Mouse (Mus musculus) left cerebral cortex, postnatal 10 days (tissue): ENCODE data around the gene Spock2. TPM values are rescaled to one million over a fixed set of nuclear protein-coding genes. Genes with fewer than 3 reads are reported as not detected.
A peak's percentile ranks its signal among the peaks of the same experiment; 100 is the strongest.

Source experiments
- DNase-seq, 2 experiments: peaks; one replicate each; pipeline ENCODE4 v3.0.0; 2021 to 2022; ENCODE audit warnings: low spot score in 2 of 2, mixed read lengths in 1 of 2; ENCODE audit errors: extremely low spot score in 1 of 2
- intact Hi-C: fragments of 180-260 bp; cut with DNase I; formaldehyde crosslinking; loops from one replicate; pipeline ENCODE4 v1.15.1; 2025
- total RNA-seq, 2 experiments: library from RNA; stranded (reverse); gene quantifications; 2 replicates each; pipeline ENCODE4 v1.2.3; 2021

Gene Spock2
- total RNA-seq, 2 experiments from 2014 or later = 484 to 496 TPM

- DNase-seq = no peak
- intact Hi-C loops = loop anchor here (5.0 kb wide), 1 partner anchor 103 kb away; the partner anchor contains the start of genes Anapc16 and Ascc1
These were observed 451 bp upstream of the Spock2 start for GRCm38 (mm10) chr10:60105391-60106145.

GRCm38 (mm10) chr10:60106531-60107186 is 640 bp downstream of the Spock2 start:
- DNase-seq = peak; percentile 40 to 83
- intact Hi-C loops = loop anchor here (5.0 kb wide), 1 partner anchor 104 kb away; the partner anchor contains the start of genes Anapc16 and Ascc1

- DNase-seq = peak in 1 of 2 experiments; percentile 69
- intact Hi-C loops = loop anchor here (5.0 kb wide), 1 partner anchor 105 kb away; the partner anchor contains the start of genes Anapc16 and Ascc1
These were observed 1.4 kb downstream of the Spock2 start for GRCm38 (mm10) chr10:60107448-60107847.

GRCm38 (mm10) chr10:60108321-60109111 is 2.5 kb downstream of the Spock2 start:
- no peak for DNase-seq

GRCm38 (mm10) chr10:60109336-60109735 is 3.3 kb downstream of the Spock2 start:
- DNase-seq = no peak
- intact Hi-C loops = loop anchor here (5.0 kb wide), 1 partner anchor 107 kb away; the partner anchor contains the start of genes Anapc16 and Ascc1

More at GRCm38 (mm10) chr10:60108321-60109111, 2.5 kb downstream of the Spock2 start:
- intact Hi-C loops = loop anchor here (5.0 kb wide), 1 partner anchor 106 kb away; the partner anchor contains the start of genes Anapc16 and Ascc1

GRCm38 (mm10) chr10:60109989-60110388 is 4.0 kb downstream of the Spock2 start:
- no peak for DNase-seq
- intact Hi-C loops = loop anchor here (5.0 kb wide), 1 partner anchor 108 kb away; the partner anchor contains the start of genes Anapc16 and Ascc1

- intact Hi-C loops = no loop called here
- no peak for DNase-seq
These were observed 5.0 kb downstream of the Spock2 start for GRCm38 (mm10) chr10:60110908-60111475.

GRCm38 (mm10) chr10:60113965-60114690 is 8.1 kb downstream of the Spock2 start:
- intact Hi-C loops = no loop called here
- no peak for DNase-seq

GRCm38 (mm10) chr10:60115345-60116185 is 9.5 kb downstream of the Spock2 start:
- intact Hi-C loops = no loop called here
- peak; percentile 88 to 89 for DNase-seq

GRCm38 (mm10) chr10:60116997-60117396 is 11.0 kb downstream of the Spock2 start:
- DNase-seq = no peak
- intact Hi-C loops = no loop called here

- DNase-seq = no peak
- intact Hi-C loops = no loop called here
These were observed 12.4 kb downstream of the Spock2 start for GRCm38 (mm10) chr10:60118464-60118863.

- intact Hi-C loops = loop anchor here (5.0 kb wide), 1 partner anchor 228 kb away; no protein-coding TSS in a partner anchor
- DNase-seq = no peak
These were observed 14.6 kb downstream of the Spock2 start for GRCm38 (mm10) chr10:60120630-60121029.

GRCm38 (mm10) chr10:60124078-60124477 is 18.1 kb downstream of the Spock2 start:
- peak in 1 of 2 experiments; percentile 70 for DNase-seq
- intact Hi-C loops = loop anchor here (5.0 kb wide), 1 partner anchor 232 kb away; no protein-coding TSS in a partner anchor

- no peak for DNase-seq
- intact Hi-C loops = no loop called here
These were observed 19.7 kb downstream of the Spock2 start for GRCm38 (mm10) chr10:60125529-60126327.

- DNase-seq = no peak
- intact Hi-C loops = no loop called here
These were observed 22.3 kb downstream of the Spock2 start for GRCm38 (mm10) chr10:60128287-60128686.

- DNase-seq = no peak
- intact Hi-C loops = no loop called here
These were observed 24.5 kb downstream of the Spock2 start for GRCm38 (mm10) chr10:60130504-60130903.
